Mouse (Mus musculus): Measurements from ENCODE around the gene BC024978. TPM values are rescaled to one million over a fixed set of nuclear protein-coding genes. Genes with fewer than 3 reads are reported as not detected.
A peak's percentile ranks its signal among the peaks of the same experiment; 100 is the strongest.

Gene BC024978
- polyA plus RNA-seq, 1 experiment from 2014 or later, result 1.7 TPM

DNA sequence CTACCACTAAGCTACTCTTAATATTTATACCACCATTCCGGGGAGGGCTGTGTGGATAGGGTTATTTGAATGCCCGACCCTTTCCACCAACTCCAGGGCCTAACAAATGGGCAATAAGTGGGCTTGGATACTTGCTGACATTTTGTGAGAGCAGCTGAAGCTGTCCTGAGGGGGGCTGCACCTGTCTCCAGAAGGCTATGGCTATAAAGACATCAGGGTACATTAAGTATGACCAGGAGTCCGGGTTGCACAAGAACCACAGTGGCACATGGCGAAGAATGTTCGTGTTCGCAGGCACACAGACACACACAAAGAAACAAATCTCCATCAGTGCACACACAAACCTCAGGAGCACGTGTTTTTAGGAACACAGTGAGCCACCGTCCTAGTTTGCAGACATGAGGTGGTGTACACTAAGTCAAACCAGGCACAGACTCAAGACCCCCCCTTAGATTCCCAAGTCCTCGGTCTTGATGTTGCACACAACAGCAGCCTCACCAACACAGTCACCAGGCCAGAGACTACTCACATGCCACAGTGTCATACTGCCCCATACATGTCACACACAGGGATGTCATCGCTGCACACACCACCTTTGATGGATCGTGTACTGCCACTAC is 28.0 kb upstream of the BC024978 start:
- peak overlapping the region; percentile 94 for H3K9ac ChIP-seq (ENCODE audit: low read length)
- H3K4me1 ChIP-seq (replicated peaks; ENCODE audit: control insufficient read depth, insufficient read depth), result peaks cover 3% of the 10 kb centered on the region; the same call in 1 of the 2 replicates
- TF ChIP-seq EP300 (optimal IDR thresholded peaks at IDR 0.05) (no peak), CTCF (IDR thresholded peaks at IDR 0.05; ENCODE audit: low read depth) (no peak)
- H3K27ac ChIP-seq (replicated peaks), result peak overlapping the region; percentile 99
- ATAC-seq (ENCODE audit: low FRiP score, low TSS enrichment) (no peak), DNase-seq (ENCODE audit: low spot score) (no peak)
- no peaks in the 10 kb centered on the region for H3K9me3 ChIP-seq (ENCODE audit: control insufficient read depth, low read length)
- H3K4me3 ChIP-seq (ENCODE audit: low read depth, low read length), result peak overlapping the region; percentile 84
- 68% methylated on average over 11 of the region's 11 CpGs for WGBS
- H3K36me3 ChIP-seq (ENCODE audit: control insufficient read depth, insufficient read depth, low read length), result 0 out of 2 replicates have a peak, but pooled peaks cover 5% of the 10 kb centered on the region
- H3K4me2 ChIP-seq (replicated peaks; ENCODE audit: low read depth), result peak overlapping the region; percentile 78
- H3K27me3 ChIP-seq (ENCODE audit: control insufficient read depth, insufficient read depth, low read length), result no peaks in the 10 kb centered on the region

DNA sequence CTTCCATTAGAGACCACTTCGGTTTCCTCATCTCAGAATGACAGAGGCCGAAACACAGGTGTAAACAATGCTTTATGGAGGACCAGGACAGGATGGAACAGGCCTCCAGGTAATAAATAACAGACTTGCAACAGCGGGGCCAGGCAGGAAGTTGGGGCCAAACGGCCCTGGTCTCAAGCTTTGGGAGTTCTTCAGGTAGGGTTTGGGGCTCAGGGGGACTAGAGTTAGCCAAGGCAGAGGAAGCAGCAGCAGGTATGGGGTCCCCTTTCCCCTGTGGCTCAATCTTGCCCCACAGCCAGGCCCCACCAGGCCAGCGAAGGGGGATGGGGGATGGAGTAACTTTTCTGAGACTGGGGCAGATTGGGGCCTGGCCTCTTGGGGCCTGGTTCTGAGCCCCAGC is 27.2 kb upstream of the BC024978 start:
- Histone ChIP-seq H3K4me1 (replicated peaks; ENCODE audit: control insufficient read depth, insufficient read depth) (peaks cover 3% of the 10 kb centered on the region; the same call in 1 of the 2 replicates), H3K4me3 (ENCODE audit: low read depth, low read length) (no peak overlapping the region), H3K36me3 (ENCODE audit: control insufficient read depth, insufficient read depth, low read length) (peaks cover 11% of the 10 kb centered on the region; the same call in 1 of the 2 replicates), H3K9me3 (ENCODE audit: control insufficient read depth, low read length) (no peaks in the 10 kb centered on the region), H3K9ac (ENCODE audit: low read length) (no peak overlapping the region), H3K27ac (replicated peaks) (no peak overlapping the region), H3K4me2 (replicated peaks; ENCODE audit: low read depth) (no peak overlapping the region), H3K27me3 (ENCODE audit: control insufficient read depth, insufficient read depth, low read length) (no peaks in the 10 kb centered on the region)
- WGBS, result 81% methylated on average over 5 of the region's 5 CpGs
- TF ChIP-seq CTCF (IDR thresholded peaks at IDR 0.05; ENCODE audit: low read depth) (no peak), EP300 (optimal IDR thresholded peaks at IDR 0.05) (no peak)
- ATAC-seq (ENCODE audit: low FRiP score, low TSS enrichment) (no peak), DNase-seq (ENCODE audit: low spot score) (no peak)

DNA sequence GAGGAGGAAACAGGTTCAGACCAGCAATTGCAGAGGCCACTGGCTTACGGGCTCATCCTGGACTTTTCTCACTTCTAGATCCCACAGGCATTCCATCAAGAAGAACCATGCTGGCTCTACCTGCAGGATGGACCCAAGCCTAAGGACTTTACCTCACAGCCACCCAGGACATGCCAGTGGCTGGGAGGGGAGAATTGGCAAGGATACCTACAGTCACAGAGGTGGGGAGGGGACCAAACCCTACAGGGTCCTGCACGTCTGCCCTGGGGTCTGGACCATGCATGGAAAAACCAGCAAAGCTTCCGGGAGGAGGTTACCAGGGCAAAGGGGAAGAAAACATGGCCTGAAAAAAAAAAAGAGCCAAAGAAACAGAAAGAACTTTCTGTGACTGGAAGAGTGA is 24.6 kb upstream of the BC024978 start:
- no peaks in the 10 kb centered on the region for H3K27me3 ChIP-seq (ENCODE audit: control insufficient read depth, insufficient read depth, low read length)
- H3K27ac ChIP-seq (replicated peaks), result no peak overlapping the region
- ATAC-seq (ENCODE audit: low FRiP score, low TSS enrichment) (no peak), DNase-seq (ENCODE audit: low spot score) (no peak)
- TF ChIP-seq EP300 (optimal IDR thresholded peaks at IDR 0.05), result no peak
- TF ChIP-seq CTCF (IDR thresholded peaks at IDR 0.05; ENCODE audit: low read depth), result no peak
- H3K9ac ChIP-seq (ENCODE audit: low read length), result no peak overlapping the region
- H3K9me3 ChIP-seq (ENCODE audit: control insufficient read depth, low read length), result no peaks in the 10 kb centered on the region
- no peak overlapping the region for H3K4me2 ChIP-seq (replicated peaks; ENCODE audit: low read depth)
- WGBS, result 90% methylated on average over 3 of the region's 3 CpGs
- no peak overlapping the region for H3K4me3 ChIP-seq (ENCODE audit: low read depth, low read length)
- peaks cover 10% of the 10 kb centered on the region; the same call in 1 of the 2 replicates for H3K36me3 ChIP-seq (ENCODE audit: control insufficient read depth, insufficient read depth, low read length)
- 0 out of 2 replicates have a peak, but pooled peaks cover 3% of the 10 kb centered on the region for H3K4me1 ChIP-seq (replicated peaks; ENCODE audit: control insufficient read depth, insufficient read depth)

DNA sequence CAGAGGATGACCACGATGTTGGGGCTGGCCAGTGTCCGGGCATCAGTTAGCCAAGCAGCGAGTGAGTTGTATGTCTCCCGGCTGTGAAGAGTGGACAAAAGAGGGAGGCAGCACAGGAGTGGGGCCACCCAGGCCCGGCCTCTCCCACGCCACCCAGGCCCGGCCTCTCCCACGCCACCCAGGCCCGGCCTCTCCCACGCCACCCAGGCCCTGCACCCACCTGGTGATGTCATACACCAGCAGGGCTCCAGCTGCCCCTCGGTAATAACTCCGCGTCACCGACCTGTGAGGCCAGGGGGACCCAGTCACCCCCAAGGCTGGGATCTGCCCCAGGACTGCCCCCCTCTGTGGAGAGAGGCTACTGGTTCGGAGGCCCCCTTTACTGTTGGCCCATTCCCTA is 21.1 kb upstream of the BC024978 start:
- no peak overlapping the region for H3K27ac ChIP-seq (replicated peaks)

DNA sequence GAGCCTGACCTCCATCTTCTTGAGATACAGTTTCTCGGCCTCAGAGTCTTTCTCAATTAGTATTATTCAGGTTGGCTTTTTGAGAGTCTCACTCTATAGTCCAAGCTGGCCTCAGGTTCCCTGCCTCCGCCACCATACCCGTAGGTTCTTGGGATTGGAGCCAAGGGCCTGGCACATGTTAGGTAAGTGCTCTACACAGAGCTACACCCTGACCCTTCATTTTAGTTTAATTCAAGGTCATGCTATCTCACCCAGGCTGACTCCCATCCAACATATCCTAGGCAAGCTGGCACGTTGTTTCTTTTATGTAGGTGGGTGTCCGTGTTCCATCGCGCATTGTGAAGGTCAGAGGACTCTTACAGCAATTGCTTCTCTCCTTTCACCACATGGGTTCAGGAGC is 20.7 kb upstream of the BC024978 start:
- no peak overlapping the region for H3K9ac ChIP-seq (ENCODE audit: low read length)
- no peak for ATAC-seq (ENCODE audit: low FRiP score, low TSS enrichment)
- H3K36me3 ChIP-seq (ENCODE audit: control insufficient read depth, insufficient read depth, low read length), result peaks cover 10% of the 10 kb centered on the region; the same call in 1 of the 2 replicates

More for the DNA sequence above, 21.1 kb upstream of the BC024978 start:
- no peak overlapping the region for H3K4me2 ChIP-seq (replicated peaks; ENCODE audit: low read depth)
- no peaks in the 10 kb centered on the region; the same call in 1 of the 2 replicates for H3K4me1 ChIP-seq (replicated peaks; ENCODE audit: control insufficient read depth, insufficient read depth)
- no peak for DNase-seq (ENCODE audit: low spot score)
- H3K4me3 ChIP-seq (ENCODE audit: low read depth, low read length), result no peak overlapping the region
- H3K9ac ChIP-seq (ENCODE audit: low read length), result no peak overlapping the region
- TF ChIP-seq CTCF (IDR thresholded peaks at IDR 0.05; ENCODE audit: low read depth) (no peak), EP300 (optimal IDR thresholded peaks at IDR 0.05) (no peak)
- H3K36me3 ChIP-seq (ENCODE audit: control insufficient read depth, insufficient read depth, low read length), result peaks cover 10% of the 10 kb centered on the region; the same call in 1 of the 2 replicates
- ATAC-seq (ENCODE audit: low FRiP score, low TSS enrichment), result no peak
- 95% methylated on average over 15 of the region's 15 CpGs for WGBS
- H3K27me3 ChIP-seq (ENCODE audit: control insufficient read depth, insufficient read depth, low read length), result no peaks in the 10 kb centered on the region
- no peaks in the 10 kb centered on the region for H3K9me3 ChIP-seq (ENCODE audit: control insufficient read depth, low read length)

DNA sequence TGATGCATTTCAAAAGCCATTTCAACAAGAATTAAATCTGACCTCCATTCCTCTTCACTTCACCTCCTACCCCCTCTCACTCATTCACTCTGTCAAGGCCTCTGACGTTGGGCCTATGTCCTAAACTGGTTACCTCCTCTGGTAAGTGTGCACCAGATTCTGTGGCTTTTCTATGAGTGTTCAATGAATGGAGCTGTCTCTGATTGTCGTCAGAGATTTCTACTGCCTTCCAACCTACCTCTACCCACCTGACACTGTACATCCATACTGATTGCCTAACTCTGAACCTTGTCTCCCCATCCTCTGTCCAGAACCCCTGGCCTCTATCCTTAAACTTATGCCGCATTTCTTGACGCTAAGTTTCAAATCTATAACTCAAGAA is 17.6 kb upstream of the BC024978 start:
- no peaks in the 10 kb centered on the region for H3K9me3 ChIP-seq (ENCODE audit: control insufficient read depth, low read length)
- TF ChIP-seq CTCF (IDR thresholded peaks at IDR 0.05; ENCODE audit: low read depth) (no peak), EP300 (optimal IDR thresholded peaks at IDR 0.05) (no peak)
- DNase-seq (ENCODE audit: low spot score), result no peak
- no peaks in the 10 kb centered on the region for H3K27me3 ChIP-seq (ENCODE audit: control insufficient read depth, insufficient read depth, low read length)
- H3K4me3 ChIP-seq (ENCODE audit: low read depth, low read length), result peak overlapping the region; percentile 72
- WGBS, result 15% methylated on average over 4 of the region's 4 CpGs
- peak overlapping the region; percentile 55 for H3K4me2 ChIP-seq (replicated peaks; ENCODE audit: low read depth)
- peak overlapping the region; percentile 93 for H3K27ac ChIP-seq (replicated peaks)
- peak overlapping the region; percentile 68 for H3K9ac ChIP-seq (ENCODE audit: low read length)
- peaks cover 6% of the 10 kb centered on the region; the same call in 1 of the 2 replicates for H3K36me3 ChIP-seq (ENCODE audit: control insufficient read depth, insufficient read depth, low read length)
- 0 out of 2 replicates have a peak, but pooled peaks have one; percentile 1 for ATAC-seq (ENCODE audit: low FRiP score, low TSS enrichment)
- no peaks in the 10 kb centered on the region; the same call in 1 of the 2 replicates for H3K4me1 ChIP-seq (replicated peaks; ENCODE audit: control insufficient read depth, insufficient read depth)

More for the DNA sequence above, 20.7 kb upstream of the BC024978 start:
- H3K4me1 ChIP-seq (replicated peaks; ENCODE audit: control insufficient read depth, insufficient read depth), result no peaks in the 10 kb centered on the region; the same call in 1 of the 2 replicates
- H3K27me3 ChIP-seq (ENCODE audit: control insufficient read depth, insufficient read depth, low read length), result no peaks in the 10 kb centered on the region
- TF ChIP-seq EP300 (optimal IDR thresholded peaks at IDR 0.05) (no peak), CTCF (IDR thresholded peaks at IDR 0.05; ENCODE audit: low read depth) (no peak)
- no peak overlapping the region for H3K4me3 ChIP-seq (ENCODE audit: low read depth, low read length)
- no peak overlapping the region for H3K4me2 ChIP-seq (replicated peaks; ENCODE audit: low read depth)
- no peak for DNase-seq (ENCODE audit: low spot score)
- 90% methylated on average over 7 of the region's 7 CpGs for WGBS
- H3K27ac ChIP-seq (replicated peaks), result no peak overlapping the region
- no peaks in the 10 kb centered on the region for H3K9me3 ChIP-seq (ENCODE audit: control insufficient read depth, low read length)

Measured in stomach, postnatal 0 days (tissue).